Mouse (Mus musculus) liver, embryonic 13.5 days (tissue): ENCODE data around the gene Zfp541. TPM values are rescaled to one million over a fixed set of nuclear protein-coding genes. Genes with fewer than 3 reads are reported as not detected.

Experiments
- ATAC-seq: fragments of 200-750 bp; cut with Nextera tagmentation; 2 replicates; pipeline ENCODE4 v1.8.0; 2017; ENCODE audit warnings: low read depth, mild to moderate bottlenecking, moderate number of reproducible peaks, moderate library complexity
- DNase-seq: peaks from one replicate; pipeline ENCODE4 v3.0.0; 2022
- H3K27ac ChIP-seq: fragments of 300-500 bp; sonication (generic); 2 replicates; pipeline ENCODE4 v1.5.1; 2015; ENCODE audit warnings: moderate library complexity, mild to moderate bottlenecking, inconsistent platforms
- H3K27me3 ChIP-seq: fragments of 300-500 bp; sonication (generic); 2 replicates; pipeline ENCODE4 v1.6.1; 2015; ENCODE audit warnings: mild to moderate bottlenecking, inconsistent platforms
- H3K36me3 ChIP-seq: fragments of 300-500 bp; sonication (generic); 2 replicates; pipeline ENCODE4 v1.6.1; 2015; ENCODE audit warnings: mild to moderate bottlenecking, inconsistent platforms
- H3K4me1 ChIP-seq: fragments of 300-500 bp; sonication (generic); replicated peaks from 2 replicates; pipeline ENCODE4 v1.6.1; 2015; ENCODE audit warnings: inconsistent platforms
- H3K4me2 ChIP-seq: fragments of 300-500 bp; sonication (generic); 2 replicates; pipeline ENCODE4 v1.6.1; 2015; ENCODE audit warnings: inconsistent platforms, mild to moderate bottlenecking, moderate library complexity
- H3K4me3 ChIP-seq: fragments of 300-500 bp; sonication (generic); replicated peaks from 2 replicates; pipeline ENCODE4 v1.5.1; 2015; ENCODE audit warnings: mild to moderate bottlenecking, inconsistent platforms
- H3K9ac ChIP-seq: fragments of 300-500 bp; sonication (generic); 2 replicates; pipeline ENCODE4 v1.6.1; 2015; ENCODE audit warnings: mild to moderate bottlenecking, inconsistent platforms
- H3K9me3 ChIP-seq: fragments of 300-500 bp; sonication (generic); replicated peaks from 2 replicates; pipeline ENCODE4 v1.6.1; 2016; ENCODE audit warnings: inconsistent platforms
- WGBS: fragments of 180-500 bp; shearing (Covaris S2); methylation state at CpG from one replicate; pipeline ENCODE4 v1.1.7; 2015; ENCODE audit not compliant: insufficient replicate concordance; 5-methylcytosine and 5-hydroxymethylcytosine counted together
- polyA plus RNA-seq: library from polyadenylated mRNA; unstranded; fragments of >200 nt; fragmentation: Nextera tagmentation; extraction: Ambion mirVana; gene quantifications from 2 replicates; pipeline ENCODE4 v1.2.1, GENCODE M21; 2015

Gene Zfp541
- polyA plus RNA-seq, 1 experiment from 2014 or later, result not detected

- Histone ChIP-seq H3K9ac (no peak overlapping the region), H3K4me2 (no peak overlapping the region), H3K36me3 (no peaks in the 10 kb centered on the region), H3K4me1 (peaks cover 9% of the 10 kb centered on the region), H3K27me3 (peaks cover 29% of the 10 kb centered on the region), H3K9me3 (no peaks in the 10 kb centered on the region), H3K4me3 (no peak overlapping the region), H3K27ac (no peak overlapping the region)
- 49% methylated on average over 3 of the region's 3 CpGs for WGBS
- no peak for DNase-seq
- ATAC-seq, result no peak
These were observed 33.0 kb downstream of the Zfp541 start for GRCm38 (mm10) chr7:16094592-16094991.

GRCm38 (mm10) chr7:16098021-16099017 lies 36.7 kb downstream of the Zfp541 start, which contains the start of gene Napa:
Gene Napa (plus strand): TSS chr7:16098458.
- peak within 1 kb of the TSS; percentile 95 for H3K27ac ChIP-seq
- no peaks in the 10 kb centered on the region for H3K9me3 ChIP-seq
- peak within 1 kb of the TSS; percentile 99 for H3K4me3 ChIP-seq
- H3K27me3 ChIP-seq, result peaks cover 16% of the 10 kb centered on the region; the same call in 1 of the 2 replicates
- H3K9ac ChIP-seq, result peak within 1 kb of the TSS; percentile 99
- H3K36me3 ChIP-seq, result peaks cover 31% of the 10 kb centered on the region
- H3K4me2 ChIP-seq, result peak within 1 kb of the TSS; percentile 98
- under 1% methylated on average over 67 of the region's 68 CpGs for WGBS
- DNase-seq, result peak; percentile 97
- peaks cover 45% of the 10 kb centered on the region for H3K4me1 ChIP-seq
- peak; percentile 94 for ATAC-seq

GRCm38 (mm10) chr7:16099901-16100300 lies 38.3 kb downstream of the Zfp541 start:
- Histone ChIP-seq H3K4me2 (peak overlapping the region; percentile 98), H3K9me3 (no peaks in the 10 kb centered on the region), H3K9ac (peak overlapping the region; percentile 99), H3K4me1 (peaks cover 59% of the 10 kb centered on the region), H3K4me3 (peak overlapping the region; percentile 99), H3K27me3 (peaks cover 9% of the 10 kb centered on the region; the same call in 1 of the 2 replicates), H3K27ac (peak overlapping the region; percentile 95), H3K36me3 (peaks cover 46% of the 10 kb centered on the region)
- DNase-seq (peak; percentile 56), ATAC-seq (peak; percentile 65)
- 33% methylated on average over 4 of the region's 4 CpGs for WGBS

- DNase-seq, result no peak
- Histone ChIP-seq H3K27ac (peak overlapping the region; percentile 95), H3K4me1 (peaks cover 59% of the 10 kb centered on the region), H3K9me3 (no peaks in the 10 kb centered on the region), H3K36me3 (peaks cover 57% of the 10 kb centered on the region), H3K4me3 (peak overlapping the region; percentile 99), H3K9ac (peak overlapping the region; percentile 99), H3K27me3 (0 out of 2 replicates have a peak, but pooled peaks cover under 1% of the 10 kb centered on the region), H3K4me2 (peak overlapping the region; percentile 98)
- no peak for ATAC-seq
- 76% methylated on average over 7 of the region's 7 CpGs for WGBS
These were observed 39.5 kb downstream of the Zfp541 start for GRCm38 (mm10) chr7:16101081-16101480.

- H3K4me3 ChIP-seq, result no peak overlapping the region
- no peaks in the 10 kb centered on the region for H3K27me3 ChIP-seq
- peak overlapping the region; percentile 98; the same call in 1 of the 2 replicates for H3K4me2 ChIP-seq
- H3K36me3 ChIP-seq, result peaks cover 65% of the 10 kb centered on the region
- H3K4me1 ChIP-seq, result peaks cover 59% of the 10 kb centered on the region
- no peaks in the 10 kb centered on the region for H3K9me3 ChIP-seq
- 83% methylated on average over 15 of the region's 15 CpGs for WGBS
- H3K27ac ChIP-seq, result no peak overlapping the region
- 0 out of 2 replicates have a peak overlapping the region, but pooled peaks have one; percentile 35 for H3K9ac ChIP-seq
- ATAC-seq (no peak), DNase-seq (no peak)
These were observed 40.3 kb downstream of the Zfp541 start for GRCm38 (mm10) chr7:16101726-16102475.

- ATAC-seq (no peak), DNase-seq (no peak)
- WGBS, result 81% methylated on average over 5 of the region's 5 CpGs
- Histone ChIP-seq H3K27me3 (no peaks in the 10 kb centered on the region), H3K4me1 (peaks cover 56% of the 10 kb centered on the region), H3K9me3 (no peaks in the 10 kb centered on the region), H3K4me2 (no peak overlapping the region), H3K9ac (no peak overlapping the region), H3K27ac (no peak overlapping the region), H3K36me3 (peaks cover 74% of the 10 kb centered on the region), H3K4me3 (no peak overlapping the region)
These were observed 41.1 kb downstream of the Zfp541 start for GRCm38 (mm10) chr7:16102686-16103226.

- H3K36me3 ChIP-seq, result peaks cover 84% of the 10 kb centered on the region
- no peak overlapping the region; the same call in 1 of the 2 replicates for H3K27ac ChIP-seq
- no peaks in the 10 kb centered on the region for H3K9me3 ChIP-seq
- no peak overlapping the region for H3K4me3 ChIP-seq
- H3K4me1 ChIP-seq, result peaks cover 55% of the 10 kb centered on the region
- no peak overlapping the region for H3K4me2 ChIP-seq
- ATAC-seq, result no peak
- no peak overlapping the region for H3K9ac ChIP-seq
- no peaks in the 10 kb centered on the region for H3K27me3 ChIP-seq
- no peak for DNase-seq
- 86% methylated on average over 6 of the region's 6 CpGs for WGBS
These were observed 42.1 kb downstream of the Zfp541 start for GRCm38 (mm10) chr7:16103760-16104159.

- no peak overlapping the region for H3K9ac ChIP-seq
- DNase-seq, result no peak
- peaks cover 48% of the 10 kb centered on the region for H3K4me1 ChIP-seq
- H3K9me3 ChIP-seq, result no peaks in the 10 kb centered on the region
- no peaks in the 10 kb centered on the region for H3K27me3 ChIP-seq
- peaks cover 94% of the 10 kb centered on the region for H3K36me3 ChIP-seq
- 93% methylated on average over 7 of the region's 7 CpGs for WGBS
- H3K4me2 ChIP-seq, result no peak overlapping the region
- no peak overlapping the region for H3K27ac ChIP-seq
- no peak overlapping the region for H3K4me3 ChIP-seq
- ATAC-seq, result no peak
These were observed 43.2 kb downstream of the Zfp541 start for GRCm38 (mm10) chr7:16104611-16105388.

GRCm38 (mm10) chr7:16108886-16109542 lies 47.4 kb downstream of the Zfp541 start:
- no peak overlapping the region for H3K4me2 ChIP-seq
- DNase-seq, result no peak
- no peak overlapping the region for H3K4me3 ChIP-seq
- H3K9ac ChIP-seq, result no peak overlapping the region
- ATAC-seq, result no peak
- H3K9me3 ChIP-seq, result no peaks in the 10 kb centered on the region
- no peaks in the 10 kb centered on the region for H3K27me3 ChIP-seq
- no peak overlapping the region for H3K27ac ChIP-seq
- 89% methylated on average over 9 of the region's 9 CpGs for WGBS
- peaks cover 99% of the 10 kb centered on the region for H3K36me3 ChIP-seq
- H3K4me1 ChIP-seq, result peaks cover 18% of the 10 kb centered on the region; the same call in 1 of the 2 replicates

- WGBS, result 94% methylated on average over 8 of the region's 8 CpGs
- H3K36me3 ChIP-seq, result peaks cover 99% of the 10 kb centered on the region
- DNase-seq (no peak), ATAC-seq (no peak)
- H3K9me3 ChIP-seq, result no peaks in the 10 kb centered on the region
- H3K4me1 ChIP-seq, result peaks cover 11% of the 10 kb centered on the region; the same call in 1 of the 2 replicates
- no peaks in the 10 kb centered on the region for H3K27me3 ChIP-seq
- H3K4me3 ChIP-seq, result no peak overlapping the region
- H3K4me2 ChIP-seq, result no peak overlapping the region
- no peak overlapping the region for H3K27ac ChIP-seq
- H3K9ac ChIP-seq, result 0 out of 2 replicates have a peak overlapping the region, but pooled peaks have one; percentile 1
These were observed 48.5 kb downstream of the Zfp541 start for GRCm38 (mm10) chr7:16110158-16110557.
